In genomic region chr16:21727897-21728364, GRCm38 (mm10) we compare ENCODE assay signal across 8 mouse cellular contexts. TPM values are rescaled to one million over a fixed set of nuclear protein-coding genes. Genes with fewer than 3 reads are reported as not detected.
DNase-seq lines count a peak whose midpoint lies in the region; ATAC-seq lines count a peak whose summit lies in the region.

No protein-coding gene starts in this region.

- 0 out of 2 replicates have a peak overlapping the region, but pooled peaks have one; percentile 31 for H3K4me2 ChIP-seq in hindbrain, embryonic 11.5 days (replicated peaks; ENCODE audit: low read depth, low read length)

- WGBS in hindbrain, embryonic 11.5 days = 39% methylated on average over 10 of the region's 10 CpGs

- H3K9ac ChIP-seq in hindbrain, embryonic 11.5 days (ENCODE audit: low read depth, low read length) = no peak overlapping the region

- DNase-seq in R1 (ENCODE audit: low read depth, low spot score) = peak; percentile 64
- peak; percentile 73 for DNase-seq in cerebellum, adult 9-10 months
- DNase-seq in frontal cortex, adult 2 months (ENCODE audit: extremely low spot score in 1 of 2, low spot score in 1 of 2) = peak; percentile 28 to 93
- peak; percentile 85 for DNase-seq in hindbrain, embryonic 11.5 days (ENCODE audit: low spot score)
- DNase-seq in layer of hippocampus, postnatal 14 days (ENCODE audit: low spot score in 2 of 2) = peak; percentile 74 to 85
- DNase-seq in lung, postnatal 25 days (ENCODE audit: low spot score) = peak; percentile 81
- DNase-seq in right cerebral cortex, postnatal 10 days (ENCODE audit: low spot score in 2 of 2) = peak; percentile 78 to 89
- peak; percentile 56 to 77 for DNase-seq in urinary bladder, postnatal 4 days (ENCODE audit: low spot score in 2 of 2)

- no peaks in the 10 kb centered on the region for H3K4me1 ChIP-seq in hindbrain, embryonic 11.5 days (replicated peaks; ENCODE audit: control insufficient read depth, insufficient read depth, low read length)

- H3K36me3 ChIP-seq in hindbrain, embryonic 11.5 days (ENCODE audit: control insufficient read depth, insufficient read depth, low read length) = no peaks in the 10 kb centered on the region

- H3K4me3 ChIP-seq in hindbrain, embryonic 11.5 days (ENCODE audit: low read depth, low read length) = 0 out of 2 replicates have a peak overlapping the region, but pooled peaks have one; percentile 13

- no peak; the same call in 1 of the 2 replicates for ATAC-seq in hindbrain, embryonic 11.5 days (ENCODE audit: low FRiP score)

- H3K9me3 ChIP-seq in hindbrain, embryonic 11.5 days (ENCODE audit: control insufficient read depth, low read length) = no peaks in the 10 kb centered on the region

- H3K27ac ChIP-seq in hindbrain, embryonic 11.5 days (ENCODE audit: low read depth, low read length) = no peak overlapping the region

- H3K27me3 ChIP-seq in hindbrain, embryonic 11.5 days (ENCODE audit: control insufficient read depth, insufficient read depth, low read length) = no peaks in the 10 kb centered on the region

RNA-seq across cellular contexts. Expression of gene 2510009E07Rik, which starts 33.5 kb away (rescaled TPM):
- 26.9 and 32.8 TPM in 2 replicates for polyA plus RNA-seq in frontal cortex, adult 2 months (2012; rRNA removed)
- polyA plus RNA-seq in hindbrain, embryonic 11.5 days (2014; fragmentation: Nextera tagmentation; extraction: Ambion mirVana) = 28.1 and 33.8 TPM in 2 replicates
- total RNA-seq in layer of hippocampus, postnatal 14 days (2021) = 10 to 100 TPM; 47.3 to 58.4 TPM

RNA-seq across cellular contexts. Expression of gene Ehhadh, which starts 59.7 kb away (rescaled TPM):
- 5.7 and 6.1 TPM in 2 replicates for polyA plus RNA-seq in frontal cortex, adult 2 months (2012; rRNA removed)
- 1.9 and 2.7 TPM in 2 replicates for polyA plus RNA-seq in hindbrain, embryonic 11.5 days (2014; fragmentation: Nextera tagmentation; extraction: Ambion mirVana)
- total RNA-seq in layer of hippocampus, postnatal 14 days (2021) = 1 to 10 TPM; 1.3 to 1.7 TPM
